Mouse (Mus musculus): ENCODE results near the gene Hcn3.

- TF ChIP-seq ZNF384 (IDR thresholded peaks at IDR 0.05; ENCODE audit: low read depth, low read length) (no peak), MAFK (IDR thresholded peaks at IDR 0.05; ENCODE audit: insufficient read depth, low read depth, low read length) (no peak), ZC3H11A (IDR thresholded peaks at IDR 0.05; ENCODE audit: borderline replicate concordance, low read depth, low read length) (no peak)
These were observed 23.6 kb downstream of the Hcn3 start for GRCm38 (mm10) chr3:89136365-89136764.
